Mouse (Mus musculus) heart, embryonic 14.5 days (tissue): Measurements from ENCODE around the gene Uhrf1bp1. TPM values are rescaled to one million over a fixed set of nuclear protein-coding genes. Genes with fewer than 3 reads are reported as not detected.

Experiments used
- ATAC-seq: fragments of 200-750 bp; cut with Nextera tagmentation; 2 replicates; pipeline ENCODE4 v1.8.0; 2017; ENCODE audit warnings: low read depth, moderate TSS enrichment; ENCODE audit not compliant: insufficient number of reproducible peaks, insufficient read depth, low FRiP score
- H3K27ac ChIP-seq, 2 experiments: fragments of 200-500 bp in 1 of 2; fragments of 300-500 bp in 1 of 2; sonication (generic) in 1 of 2; replicated peaks in 1 of 2; 2 replicates each; pipeline ENCODE4 v1.5.1; 2012 to 2014; ENCODE audit warnings: low read depth in 2 of 2, low read length in 2 of 2, control low read depth in 1 of 2, mild to moderate bottlenecking in 1 of 2, mixed read lengths in 1 of 2; ENCODE audit not compliant: control insufficient read depth in 1 of 2, insufficient read depth in 1 of 2
- H3K27me3 ChIP-seq: fragments of 300-500 bp; sonication (generic); 2 replicates; pipeline ENCODE4 v1.6.1; 2014; ENCODE audit warnings: mild to moderate bottlenecking, low read length, control low read depth; ENCODE audit not compliant: control insufficient read depth, insufficient read depth
- H3K36me3 ChIP-seq: fragments of 300-500 bp; sonication (generic); 2 replicates; pipeline ENCODE4 v1.6.1; 2014; ENCODE audit warnings: mild to moderate bottlenecking, control low read depth, low read length, mixed read lengths; ENCODE audit not compliant: control insufficient read depth, insufficient read depth
- H3K4me1 ChIP-seq, 2 experiments: fragments of 200-500 bp in 1 of 2; fragments of 300-500 bp in 1 of 2; sonication (generic) in 1 of 2; 2 replicates each; pipeline ENCODE4 v1.6.1; 2012 to 2014; ENCODE audit warnings: low read length in 2 of 2, control low read depth in 1 of 2, mixed read lengths in 1 of 2; ENCODE audit not compliant: control insufficient read depth in 2 of 2, insufficient read depth in 2 of 2
- H3K4me2 ChIP-seq: fragments of 300-500 bp; sonication (generic); 2 replicates; pipeline ENCODE4 v1.6.1; 2014; ENCODE audit warnings: mild to moderate bottlenecking, low read length
- H3K4me3 ChIP-seq, 2 experiments: fragments of 200-500 bp in 1 of 2; fragments of 300-500 bp in 1 of 2; sonication (generic) in 1 of 2; 2 replicates each; pipeline ENCODE4 v1.5.1; 2012 to 2014; ENCODE audit warnings: low read length in 2 of 2, mild to moderate bottlenecking in 2 of 2, control low read depth in 1 of 2, low read depth in 1 of 2, moderate library complexity in 1 of 2; ENCODE audit not compliant: control insufficient read depth in 1 of 2, insufficient read depth in 1 of 2
- H3K9ac ChIP-seq: fragments of 300-500 bp; sonication (generic); 2 replicates; pipeline ENCODE4 v1.6.1; 2014; ENCODE audit warnings: mild to moderate bottlenecking, low read length
- H3K9me3 ChIP-seq: fragments of 300-500 bp; sonication (generic); 2 replicates; pipeline ENCODE4 v1.6.1; 2016; ENCODE audit warnings: low read length, control low read depth; ENCODE audit not compliant: control insufficient read depth
- WGBS: fragments of 180-500 bp; shearing (Covaris S2); extraction: QIAGEN DNeasy Blood & Tissue Kit; methylation state at CpG from one replicate; pipeline ENCODE4 v1.1.7; 2014; 5-methylcytosine and 5-hydroxymethylcytosine counted together
- polyA plus RNA-seq: library from polyadenylated mRNA; unstranded; fragments of >200 nt; fragmentation: Nextera tagmentation; extraction: Ambion mirVana; gene quantifications from 2 replicates; pipeline ENCODE4 v1.2.1, GENCODE M21; 2014

Gene Uhrf1bp1
- 3.2 and 3.3 TPM in 2 replicates for polyA plus RNA-seq

- Histone ChIP-seq H3K36me3 (peaks cover 26% of the 10 kb centered on the region), H3K4me3 (peak within 1 kb of the TSS; percentile 52 to 92), H3K4me2 (peak within 1 kb of the TSS; percentile 81), H3K9ac (peak within 1 kb of the TSS; percentile 96), H3K4me1 (peaks cover 8 to 17% of the 10 kb centered on the region in 2 experiments), H3K9me3 (no peaks in the 10 kb centered on the region), H3K27ac (peak within 1 kb of the TSS; percentile 54 to 82), H3K27me3 (no peaks in the 10 kb centered on the region)
- ATAC-seq, result peak; percentile 81
- WGBS, result under 1% methylated on average over 53 of the region's 54 CpGs
These were observed at the start of gene Uhrf1bp1 for GRCm38 (mm10) chr17:27856265-27856797. TSS of gene Uhrf1bp1 (plus strand) at chr17:27856441.

- Histone ChIP-seq H3K9me3 (no peaks in the 10 kb centered on the region), H3K4me3 (no peak overlapping the region), H3K36me3 (no peaks in the 10 kb centered on the region), H3K4me2 (no peak overlapping the region), H3K4me1 (peaks cover 13 to 38% of the 10 kb centered on the region in 2 experiments), H3K27me3 (no peaks in the 10 kb centered on the region), H3K9ac (no peak overlapping the region), H3K27ac (no peak overlapping the region)
- ATAC-seq, result no peak
- WGBS, result 64% methylated on average over 2 of the region's 2 CpGs
These were observed 48.6 kb upstream of the Uhrf1bp1 start for GRCm38 (mm10) chr17:27807542-27808078.

GRCm38 (mm10) chr17:27810569-27811331, 45.5 kb upstream of the Uhrf1bp1 start:
- no peaks in the 10 kb centered on the region for H3K36me3 ChIP-seq
- H3K9ac ChIP-seq, result no peak overlapping the region
- H3K27ac ChIP-seq, result peak overlapping the region in 1 of 2 experiments; percentile 25; a peak in 2 of 4 replicates
- no peaks in the 10 kb centered on the region for H3K27me3 ChIP-seq
- peaks cover 10 to 28% of the 10 kb centered on the region in 2 experiments for H3K4me1 ChIP-seq
- no peak overlapping the region for H3K4me3 ChIP-seq
- no peaks in the 10 kb centered on the region for H3K9me3 ChIP-seq
- 77% methylated on average over 16 of the region's 16 CpGs for WGBS
- ATAC-seq, result no peak
- H3K4me2 ChIP-seq, result no peak overlapping the region

- Histone ChIP-seq H3K9me3 (no peaks in the 10 kb centered on the region), H3K27ac (peak overlapping the region; percentile 41 to 43; a peak in 1 of 4 replicates), H3K4me1 (peaks cover 10 to 23% of the 10 kb centered on the region in 2 experiments), H3K27me3 (no peaks in the 10 kb centered on the region), H3K4me2 (no peak overlapping the region; the same call in 1 of the 2 replicates), H3K4me3 (no peak overlapping the region), H3K9ac (no peak overlapping the region), H3K36me3 (no peaks in the 10 kb centered on the region)
- no peak for ATAC-seq
- WGBS, result 39% methylated on average over 3 of the region's 3 CpGs
These were observed 44.3 kb upstream of the Uhrf1bp1 start for GRCm38 (mm10) chr17:27811980-27812379.

- Histone ChIP-seq H3K4me1 (peaks cover 16 to 40% of the 10 kb centered on the region in 2 experiments), H3K4me2 (no peak overlapping the region), H3K9me3 (no peaks in the 10 kb centered on the region), H3K27ac (no peak overlapping the region), H3K27me3 (no peaks in the 10 kb centered on the region), H3K9ac (no peak overlapping the region), H3K36me3 (no peaks in the 10 kb centered on the region), H3K4me3 (no peak overlapping the region)
- no peak for ATAC-seq
These were observed 41.6 kb upstream of the Uhrf1bp1 start for GRCm38 (mm10) chr17:27814606-27815005.

- H3K36me3 ChIP-seq, result no peaks in the 10 kb centered on the region
- 10% methylated on average over 7 of the region's 7 CpGs for whole genome bisulfite sequencing
These were observed 37.2 kb upstream of the Uhrf1bp1 start for GRCm38 (mm10) chr17:27819011-27819410.

GRCm38 (mm10) chr17:27819521-27819970, 36.7 kb upstream of the Uhrf1bp1 start:
- Histone ChIP-seq H3K4me3 (peak overlapping the region; percentile 85 to 98), H3K9me3 (no peaks in the 10 kb centered on the region), H3K4me2 (peak overlapping the region; percentile 94), H3K27me3 (no peaks in the 10 kb centered on the region), H3K4me1 (peaks cover 9 to 24% of the 10 kb centered on the region in 2 experiments), H3K9ac (peak overlapping the region; percentile 96), H3K27ac (peak overlapping the region; percentile 75 to 93), H3K36me3 (no peaks in the 10 kb centered on the region)
- under 1% methylated on average over 20 of the region's 20 CpGs for WGBS
- no peak for ATAC-seq

More at GRCm38 (mm10) chr17:27819011-27819410, 37.2 kb upstream of the Uhrf1bp1 start:
- H3K27me3 ChIP-seq, result no peaks in the 10 kb centered on the region
- H3K9me3 ChIP-seq, result no peaks in the 10 kb centered on the region
- H3K9ac ChIP-seq, result peak overlapping the region; percentile 96
- H3K27ac ChIP-seq, result peak overlapping the region; percentile 75 to 93; a peak in 3 of 4 replicates
- ATAC-seq, result no peak
- H3K4me2 ChIP-seq, result peak overlapping the region; percentile 94
- peaks cover 9 to 24% of the 10 kb centered on the region in 2 experiments for H3K4me1 ChIP-seq
- peak overlapping the region; percentile 85 to 98 for H3K4me3 ChIP-seq
